Mouse (Mus musculus): Measurements from ENCODE around the gene Lrch3.
A peak's percentile ranks its signal among the peaks of the same experiment; 100 is the strongest.
"Not testable (repeated sequence)": the region's sequence is repeated elsewhere in the genome, so short reads cannot be mapped to it uniquely, and the experiment has no call there.

The Lrch3 gene

DNA sequence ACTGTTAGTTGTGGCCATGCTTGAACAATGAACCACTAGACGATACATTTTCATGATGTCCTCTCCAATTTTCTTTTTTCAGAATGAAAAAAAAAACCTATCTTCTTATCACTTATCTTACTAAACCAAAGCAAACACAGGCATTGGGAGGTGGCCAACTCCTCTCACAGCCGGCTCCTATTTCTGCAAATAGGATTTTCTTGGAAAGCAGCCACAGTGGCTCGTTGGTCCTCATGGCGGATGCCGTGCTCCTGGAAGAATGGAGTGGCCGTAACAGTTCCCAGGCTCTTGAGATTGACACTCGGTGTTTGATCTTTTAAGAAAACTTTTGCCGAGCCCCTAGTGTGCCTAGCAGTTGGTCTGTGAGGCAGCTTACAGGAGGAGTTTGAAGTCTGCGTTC lies 91.3 kb downstream of the Lrch3 start:
- DNase-seq = peak; percentile 21

DNA sequence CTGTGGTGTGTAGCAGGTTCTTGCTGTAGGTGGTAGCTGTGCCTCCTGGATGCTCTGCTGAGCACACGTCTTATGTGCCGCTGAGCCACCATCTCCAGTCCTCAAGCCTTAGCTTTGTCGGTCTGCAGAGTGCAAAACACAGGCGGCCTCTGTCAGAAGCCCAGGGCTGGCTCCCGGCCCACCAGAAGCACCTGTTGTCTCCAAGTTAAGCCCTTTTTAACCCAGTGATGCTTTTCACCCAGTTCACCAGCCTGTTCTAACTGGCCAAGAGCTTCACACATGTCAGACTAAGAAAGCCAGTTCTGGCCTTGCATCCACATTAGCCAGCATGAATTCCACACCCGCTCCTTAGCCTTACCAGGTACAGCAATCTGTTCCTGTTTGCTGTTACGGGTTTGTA lies 93.0 kb downstream of the Lrch3 start:
- DNase-seq = no peak

DNA sequence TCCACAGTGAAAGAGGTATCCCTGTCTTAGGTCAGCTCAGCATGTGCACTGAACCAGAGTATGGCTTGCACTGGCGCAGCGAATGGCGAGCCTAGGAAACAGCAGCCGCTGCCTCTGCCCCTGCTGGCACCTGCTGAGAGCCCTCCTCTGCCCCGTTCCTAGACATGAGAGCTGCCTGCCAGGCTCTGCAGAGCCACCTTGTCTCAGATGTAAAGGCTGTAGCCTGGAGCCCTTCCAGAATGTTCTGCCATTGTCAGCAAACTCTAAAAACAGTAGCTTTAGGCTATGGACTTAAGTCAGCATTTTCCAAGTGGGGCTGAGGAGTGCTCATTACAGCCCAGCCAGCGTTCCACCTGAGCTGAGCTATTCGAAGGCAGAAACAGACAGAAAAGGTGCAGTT lies 93.5 kb downstream of the Lrch3 start:
- DNase-seq = peak; percentile 69

DNA sequence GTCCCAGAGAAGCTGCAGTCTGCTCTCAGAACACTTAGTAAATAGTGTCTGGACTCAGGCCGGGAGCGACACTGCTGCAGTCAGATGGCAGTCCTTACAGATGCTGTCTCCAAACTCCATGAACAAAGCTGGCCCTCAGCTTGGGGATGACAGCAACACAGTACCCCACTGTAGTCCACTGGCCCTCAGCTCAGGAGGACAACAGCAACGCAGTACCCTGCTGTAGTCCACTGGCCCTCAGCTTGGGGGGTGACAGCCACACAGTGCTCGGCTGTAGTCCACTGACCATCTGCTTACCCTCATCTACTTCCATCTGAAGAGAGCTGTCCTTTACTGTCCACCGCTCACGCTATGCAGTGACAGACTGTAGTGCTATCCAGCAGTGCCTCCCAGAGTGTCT lies 96.3 kb downstream of the Lrch3 start:
- DNase-seq = no peak

DNA sequence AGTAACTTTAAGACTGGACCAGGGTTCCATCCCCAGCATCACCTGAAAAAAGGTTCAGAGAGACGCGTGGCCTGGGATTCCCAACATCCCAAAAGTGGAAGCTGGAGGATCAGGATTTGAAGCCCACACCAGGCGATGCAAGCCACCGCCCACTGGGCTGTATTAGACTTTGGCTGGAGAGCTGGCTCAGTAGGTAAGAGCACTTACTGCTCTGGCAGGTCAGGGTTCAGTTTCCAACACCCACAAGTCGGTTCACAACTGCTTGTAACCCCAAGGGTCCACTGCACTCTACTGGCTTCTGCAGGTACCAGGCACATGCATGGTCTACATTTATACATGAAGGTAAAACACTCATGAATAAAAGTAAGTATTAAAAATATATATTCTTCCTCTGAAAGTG lies 99.9 kb downstream of the Lrch3 start:
- peak; percentile 24 for DNase-seq

DNA sequence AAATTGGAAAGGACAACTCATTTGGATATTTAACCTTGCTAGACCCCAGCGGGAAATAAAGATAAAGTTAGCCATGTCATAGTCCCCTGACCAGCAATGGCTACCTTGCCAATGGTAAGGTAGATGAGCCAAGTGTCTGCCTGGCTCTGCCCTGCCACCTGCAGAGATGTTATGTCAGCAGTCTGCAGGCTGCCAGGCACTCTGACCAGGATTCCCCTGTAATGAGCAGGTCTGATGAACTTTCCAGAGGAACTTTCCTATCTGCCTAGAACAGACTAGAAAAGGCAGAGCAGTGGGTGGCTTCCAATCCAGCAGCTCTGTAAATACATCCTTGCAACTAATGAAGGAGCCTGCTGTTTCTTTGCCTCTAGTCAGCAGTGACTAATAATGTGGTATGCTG lies 101.0 kb downstream of the Lrch3 start:
- DNase-seq = peak; percentile 32

DNA sequence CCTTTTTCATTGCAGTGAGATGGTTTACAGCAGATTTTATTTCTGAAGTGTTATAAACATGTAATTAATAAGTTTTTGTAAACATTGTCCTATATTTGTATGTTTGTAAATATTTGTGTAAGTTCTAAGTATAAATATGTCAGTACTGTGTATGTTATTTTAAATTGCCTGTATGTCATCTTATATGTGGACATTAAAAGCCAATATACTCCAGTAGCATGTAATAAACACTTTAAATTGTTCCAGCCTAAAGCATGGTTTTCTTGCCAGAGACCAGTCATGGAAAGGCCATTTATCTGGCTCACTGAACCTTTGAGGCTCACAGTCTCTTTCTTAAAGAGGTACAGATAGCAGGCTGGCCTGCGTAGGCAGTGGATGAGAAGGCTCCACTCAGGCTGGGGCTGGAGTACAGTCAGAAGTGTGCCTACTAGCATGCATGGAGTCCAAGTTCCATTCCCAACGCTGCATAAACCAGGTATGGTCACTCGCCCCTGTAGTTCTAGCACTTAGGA lies 101.6 kb downstream of the Lrch3 start:
- no peak for DNase-seq

DNA sequence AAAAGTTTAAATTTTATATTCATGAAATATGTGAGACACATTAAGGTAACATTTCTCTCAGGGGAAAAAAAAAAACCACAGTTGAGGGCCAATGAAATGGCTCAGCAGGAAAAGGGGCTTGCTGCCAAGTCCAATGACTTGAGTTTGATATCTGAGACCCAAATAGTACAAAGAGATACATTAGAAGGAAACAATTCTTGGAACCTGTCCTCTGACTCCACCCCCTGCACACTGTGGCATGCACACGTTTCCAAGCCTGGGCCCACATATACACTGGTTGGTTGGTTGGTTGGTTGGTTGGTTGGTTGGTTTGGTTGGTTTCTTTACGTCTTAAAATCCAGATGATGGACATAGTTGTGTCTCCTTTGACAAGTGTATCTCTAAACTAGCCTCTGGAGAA lies 102.1 kb downstream of the Lrch3 start:
- no peak for DNase-seq

DNA sequence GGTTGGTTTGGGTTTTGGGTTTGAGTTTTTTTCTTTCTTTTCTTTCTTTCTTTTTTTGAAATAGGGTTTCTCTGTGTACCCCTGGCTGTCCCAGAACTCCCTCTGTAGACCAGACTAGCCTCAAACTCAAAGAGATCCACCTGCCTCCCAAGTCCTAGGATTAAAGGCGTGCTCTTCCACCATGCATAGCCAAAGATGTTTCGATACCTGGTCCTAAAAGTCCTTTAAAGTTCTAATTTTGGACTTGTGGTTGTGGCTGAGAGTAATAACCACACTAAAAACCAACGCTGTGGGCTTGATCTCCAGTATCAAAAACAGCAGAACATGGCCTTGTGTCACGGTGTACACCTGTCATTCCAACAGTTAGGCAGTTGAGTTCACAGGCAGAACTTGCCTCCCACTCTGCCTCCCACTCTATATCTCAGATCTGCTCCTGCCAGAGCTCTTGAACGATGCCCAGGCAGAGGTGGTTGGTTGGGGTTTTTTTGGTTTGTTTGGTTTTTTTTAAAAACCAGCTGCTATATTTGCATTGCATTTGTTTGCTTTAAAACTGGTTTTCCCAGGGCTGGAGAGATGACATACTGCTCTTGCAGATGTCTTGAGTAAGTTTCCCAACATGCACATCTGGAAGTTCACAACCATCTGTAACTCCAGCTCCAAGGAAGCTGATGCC lies 103.9 kb downstream of the Lrch3 start:
- no peak for DNase-seq

DNA sequence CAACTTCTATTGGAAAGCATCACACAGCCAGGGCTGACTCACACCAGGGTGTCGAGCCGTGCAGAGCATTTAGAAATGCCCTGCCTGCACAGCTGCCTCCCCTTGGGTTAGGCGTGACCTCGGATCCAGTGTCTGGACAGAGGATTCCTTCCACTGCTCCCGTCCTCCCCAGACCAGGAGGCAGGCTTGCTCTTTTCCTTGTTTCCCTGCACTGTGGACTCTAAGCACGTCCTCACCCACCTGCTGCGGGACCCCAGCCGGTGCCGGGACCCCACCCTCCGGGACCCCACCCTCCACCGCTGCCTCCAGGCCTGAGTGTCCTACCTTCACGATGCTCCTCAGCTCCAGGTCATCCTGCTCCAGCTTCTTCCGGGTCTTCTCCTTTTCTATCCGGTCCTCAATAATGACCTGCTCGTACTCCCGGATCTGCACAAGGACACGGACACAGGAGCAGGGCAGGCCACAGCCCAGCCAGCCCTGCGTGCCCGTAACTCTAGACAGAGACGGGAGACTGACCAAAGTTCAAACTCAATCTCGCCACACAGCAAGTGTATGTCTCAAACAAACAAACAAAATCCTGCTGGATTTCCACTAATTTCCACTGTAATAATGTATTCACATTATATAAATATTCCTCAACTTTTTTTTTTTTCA lies 105.3 kb downstream of the Lrch3 start:
- DNase-seq = peak; percentile 67

DNA sequence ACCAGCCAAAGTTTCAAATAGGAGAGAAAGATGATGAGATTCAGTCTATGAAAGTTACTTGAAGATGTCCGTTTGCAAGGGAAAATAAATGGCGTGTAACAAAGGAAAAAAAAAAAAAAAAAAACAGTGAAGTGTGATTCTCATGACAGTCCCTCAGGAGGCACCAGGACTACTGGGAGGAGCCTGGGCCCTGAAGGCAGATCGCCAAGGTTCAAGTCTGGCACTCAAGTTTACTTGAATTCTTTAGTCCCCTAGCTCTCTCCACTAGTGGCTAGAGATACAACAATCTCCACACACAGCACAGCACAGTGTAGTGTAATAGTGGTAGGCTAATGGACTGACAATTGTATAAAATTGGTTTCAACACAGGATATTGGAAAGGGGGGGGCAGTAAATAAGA lies 107.5 kb downstream of the Lrch3 start:
- no peak for DNase-seq

DNA sequence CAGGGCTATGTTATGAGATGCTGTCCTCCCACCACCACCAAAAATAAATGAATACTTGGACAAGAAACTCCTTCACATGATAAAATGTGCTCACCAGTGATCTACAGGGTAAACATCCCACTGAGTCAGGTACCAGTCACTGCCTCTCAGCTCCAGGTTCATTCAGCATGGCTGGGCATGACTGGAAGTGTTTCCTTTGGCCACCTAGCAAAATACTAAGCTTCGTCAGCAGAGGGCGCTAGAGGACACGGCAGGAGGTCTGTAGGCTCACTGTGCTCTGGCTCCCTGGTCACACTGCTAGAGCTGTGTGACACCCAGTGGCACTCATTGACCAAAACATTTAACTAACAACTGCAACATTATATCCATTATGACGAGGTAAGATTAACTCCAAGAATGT lies 109.8 kb downstream of the Lrch3 start:
- DNase-seq = peak; percentile 90

DNA sequence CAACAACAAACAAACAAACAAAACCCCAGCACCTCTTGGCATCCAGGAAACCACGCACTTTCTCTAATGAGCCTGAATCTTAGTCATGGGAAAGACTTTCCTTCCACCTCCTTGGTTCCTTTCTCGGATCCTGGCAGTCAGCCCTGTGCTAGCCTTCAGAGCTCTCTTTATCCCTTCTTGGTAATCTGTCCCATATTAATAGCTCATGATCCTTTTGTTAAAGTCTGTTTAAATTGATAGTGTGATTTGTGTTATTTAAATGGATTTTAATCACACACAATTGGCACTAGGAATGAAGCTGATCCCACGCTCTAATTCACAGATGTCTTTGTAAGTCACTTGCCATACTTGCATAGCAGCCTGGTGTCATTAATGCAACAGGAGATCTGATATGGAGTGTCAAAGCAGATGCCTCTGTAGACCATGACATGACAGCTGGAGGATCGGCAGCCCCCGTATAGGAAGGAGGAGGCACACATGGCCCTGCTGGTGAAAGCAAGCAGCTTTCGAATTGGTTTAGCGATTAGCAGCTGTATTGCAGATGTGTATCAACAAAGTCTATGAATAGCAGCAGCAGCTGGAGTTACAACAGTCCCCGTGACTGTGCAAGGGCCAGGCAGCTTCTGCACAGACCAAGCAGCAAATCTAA lies 110.7 kb downstream of the Lrch3 start:
- no peak for DNase-seq

DNA sequence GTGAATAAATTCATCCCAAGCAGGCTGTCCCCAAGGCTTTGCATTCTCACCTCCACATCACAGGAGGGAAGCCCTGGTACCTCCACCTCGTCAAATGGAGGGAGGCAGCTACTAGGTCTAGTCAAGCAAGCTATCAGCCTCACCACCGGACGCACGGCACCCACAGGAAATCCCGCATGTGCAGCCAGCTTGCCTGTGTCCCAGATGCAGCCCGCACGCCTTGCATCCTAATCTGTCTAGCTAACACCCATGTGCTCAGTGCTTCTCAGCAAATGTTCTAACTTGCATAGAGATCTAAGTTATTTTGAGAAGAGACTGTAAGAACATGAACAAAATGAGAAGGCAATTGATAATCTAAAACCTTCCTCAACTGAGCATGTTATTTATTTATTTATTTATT lies 112.5 kb downstream of the Lrch3 start:
- no peak for DNase-seq

DNA sequence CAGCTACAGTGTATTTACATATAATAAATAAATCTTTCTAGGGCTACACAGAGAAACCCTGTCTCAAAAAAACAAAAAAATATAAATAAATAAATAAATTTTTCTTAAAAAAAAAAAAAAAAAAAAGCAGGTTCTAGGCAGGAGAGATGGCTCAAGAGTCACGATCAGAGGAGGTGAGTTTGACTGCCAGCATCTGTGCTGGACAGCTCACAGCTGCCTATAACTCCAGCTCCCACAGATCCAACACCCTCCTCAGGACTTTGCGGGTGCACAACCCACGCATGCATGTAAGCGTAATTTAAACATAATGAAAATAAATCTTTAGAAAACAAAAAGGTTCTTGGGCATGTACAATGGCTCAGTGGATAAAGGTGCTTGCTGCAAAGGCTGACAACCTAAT lies 122.1 kb downstream of the Lrch3 start:
- DNase-seq = no peak

DNA sequence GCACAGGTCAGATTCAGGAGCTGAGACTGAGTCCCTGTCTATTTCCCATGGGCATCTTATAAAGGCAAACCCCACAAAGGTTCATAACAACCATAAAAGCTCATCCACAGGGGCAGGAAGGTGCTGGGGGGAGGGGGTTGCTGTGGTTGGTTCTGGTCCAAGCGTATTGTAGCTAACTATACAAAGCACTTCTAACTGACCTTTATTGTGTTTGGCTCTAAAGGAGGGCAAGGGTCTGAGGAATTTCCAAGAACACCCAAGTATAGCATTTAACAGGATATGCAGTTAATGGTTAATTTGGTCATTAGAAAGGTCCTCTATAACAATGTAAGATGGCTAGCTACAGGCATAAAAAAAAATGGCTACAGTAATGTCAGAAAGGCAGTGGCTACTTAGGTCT lies 128.8 kb downstream of the Lrch3 start:
- no peak for DNase-seq

DNA sequence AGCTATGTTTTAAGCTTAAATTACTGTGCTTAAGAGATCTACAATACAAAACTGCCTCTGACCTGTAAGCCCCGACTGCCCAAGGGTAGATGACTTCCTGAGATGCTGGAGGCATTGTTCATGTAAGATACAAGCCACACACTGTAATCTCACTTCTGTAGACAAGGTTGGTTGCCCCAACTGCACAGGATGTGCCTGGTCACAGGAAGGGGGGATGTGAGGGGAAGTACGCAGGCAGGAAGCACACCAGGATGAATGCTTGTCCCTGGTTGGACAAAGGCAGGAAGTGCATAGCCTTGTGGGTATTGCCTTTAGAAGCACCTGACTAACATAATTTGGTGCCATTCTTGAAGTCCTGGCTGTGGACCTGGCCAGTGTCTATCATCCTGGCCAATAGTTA lies 129.4 kb downstream of the Lrch3 start:
- no peak for DNase-seq

DNA sequence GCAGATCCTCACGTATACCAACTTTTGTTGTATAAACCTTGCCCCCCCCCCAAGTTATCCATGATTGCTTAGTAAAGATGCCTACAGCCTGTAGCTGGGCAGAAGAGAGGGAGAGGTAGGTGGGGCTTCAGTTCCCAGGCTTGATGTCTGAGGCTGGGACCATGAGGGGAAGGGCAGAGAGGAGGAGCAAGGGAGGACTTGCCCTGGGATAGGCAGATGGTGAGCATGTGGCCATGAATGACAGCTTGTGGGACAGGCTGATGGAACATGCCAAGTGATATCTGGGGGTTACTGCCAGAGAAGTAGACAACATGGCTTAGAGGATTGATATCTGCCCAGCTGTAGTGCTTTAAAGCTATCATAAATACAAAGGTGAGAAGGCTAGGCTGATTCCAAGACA lies 134.1 kb downstream of the Lrch3 start:
- DNase-seq = no peak

DNA sequence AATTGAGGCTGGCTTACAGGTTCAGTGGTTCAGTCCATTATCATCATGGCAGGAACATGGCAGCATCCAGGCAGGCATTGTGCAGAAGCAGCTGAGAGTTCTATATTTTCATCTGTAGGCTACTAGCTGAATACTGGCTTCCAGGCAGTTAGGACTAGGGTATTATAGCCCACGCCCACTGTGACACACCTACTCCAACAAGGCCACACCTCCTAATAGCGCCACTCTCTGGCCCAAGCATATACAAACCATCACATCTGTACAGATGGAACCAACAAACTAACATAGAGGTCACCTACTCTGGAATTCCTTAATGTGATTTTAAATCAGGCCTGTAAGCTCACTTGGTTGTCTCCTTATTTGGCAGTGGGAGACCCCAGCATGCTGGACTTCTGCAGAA lies 134.8 kb downstream of the Lrch3 start:
- DNase-seq = no peak

DNA sequence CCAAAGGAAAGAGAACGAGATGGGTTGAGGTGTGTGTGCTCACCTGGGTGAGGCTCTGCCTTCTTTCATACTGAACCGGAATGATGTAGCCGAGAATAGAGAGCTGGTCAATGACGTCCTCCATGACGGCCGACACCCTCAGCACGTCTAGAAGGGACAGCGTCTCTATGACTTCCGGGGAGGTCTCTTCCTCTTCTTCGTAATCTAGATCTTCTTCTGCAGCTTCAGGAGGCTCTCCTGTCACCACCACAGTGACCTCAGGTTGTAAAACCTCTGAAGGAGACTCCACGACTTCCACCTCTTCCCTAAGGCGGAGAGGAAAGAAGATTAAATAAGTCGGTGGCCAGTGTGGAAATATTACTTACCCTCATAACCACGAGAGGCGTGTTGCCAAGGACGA lies 135.9 kb downstream of the Lrch3 start:
- no peak for DNase-seq

DNA sequence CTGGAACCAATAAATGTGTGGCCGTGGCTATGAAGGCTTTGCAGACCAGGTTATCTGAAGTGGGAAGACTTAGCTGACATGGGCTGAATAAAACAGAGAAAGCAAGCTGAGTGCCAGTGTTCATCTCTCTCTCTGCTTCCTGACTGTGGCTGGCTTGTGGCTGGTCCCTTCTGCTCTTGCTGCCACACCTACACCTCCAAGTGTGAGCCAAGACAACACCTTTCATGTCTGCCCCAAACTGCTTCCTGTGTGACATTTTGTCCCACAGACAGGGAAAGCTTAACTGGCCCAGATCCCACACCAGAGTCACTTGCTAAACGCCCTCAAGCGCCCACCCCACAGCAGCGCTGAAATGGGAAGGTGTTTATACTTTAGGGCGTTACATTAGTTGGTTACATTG lies 139.2 kb downstream of the Lrch3 start:
- DNase-seq = no peak

DNA sequence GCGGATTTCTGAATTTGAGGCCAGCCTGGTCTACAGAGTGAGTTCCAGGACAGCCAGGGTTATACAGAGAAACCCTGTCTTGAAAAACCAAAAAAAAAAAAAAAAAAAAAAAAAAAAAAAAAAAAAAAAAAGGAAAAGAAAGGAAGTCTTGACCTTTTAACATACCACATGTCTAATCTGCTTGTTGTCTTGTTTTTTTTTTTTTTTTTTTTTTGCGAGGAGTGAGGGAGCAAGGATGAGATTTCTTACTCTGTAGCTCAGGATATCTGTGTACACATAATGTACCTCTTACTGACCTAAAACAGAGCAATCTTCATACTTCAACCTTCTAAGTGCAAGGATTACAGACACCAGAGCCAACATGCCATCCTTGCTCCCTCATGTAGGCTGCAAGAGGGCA lies 141.0 kb downstream of the Lrch3 start:
- not testable (repeated sequence) for DNase-seq

DNA sequence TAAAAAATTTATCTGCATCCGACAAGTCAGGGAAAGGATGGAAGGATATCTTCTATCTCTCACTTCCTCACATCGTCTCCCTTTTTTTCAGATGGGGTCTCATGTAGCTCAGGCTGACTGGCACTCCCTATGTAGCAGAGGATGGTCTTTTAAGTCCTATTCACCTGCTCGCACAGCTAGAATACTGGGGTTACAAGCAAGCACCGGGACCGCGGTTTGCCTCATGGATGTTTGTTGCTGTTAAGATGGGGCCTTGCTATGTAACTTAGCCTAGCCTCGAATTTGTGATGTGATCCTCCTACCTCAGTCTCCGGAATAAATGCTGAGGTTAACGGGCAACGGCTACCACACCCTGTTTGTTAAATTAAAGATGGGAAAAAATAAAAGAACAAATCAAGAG lies 141.8 kb downstream of the Lrch3 start:
- DNase-seq = peak; percentile 28

DNA sequence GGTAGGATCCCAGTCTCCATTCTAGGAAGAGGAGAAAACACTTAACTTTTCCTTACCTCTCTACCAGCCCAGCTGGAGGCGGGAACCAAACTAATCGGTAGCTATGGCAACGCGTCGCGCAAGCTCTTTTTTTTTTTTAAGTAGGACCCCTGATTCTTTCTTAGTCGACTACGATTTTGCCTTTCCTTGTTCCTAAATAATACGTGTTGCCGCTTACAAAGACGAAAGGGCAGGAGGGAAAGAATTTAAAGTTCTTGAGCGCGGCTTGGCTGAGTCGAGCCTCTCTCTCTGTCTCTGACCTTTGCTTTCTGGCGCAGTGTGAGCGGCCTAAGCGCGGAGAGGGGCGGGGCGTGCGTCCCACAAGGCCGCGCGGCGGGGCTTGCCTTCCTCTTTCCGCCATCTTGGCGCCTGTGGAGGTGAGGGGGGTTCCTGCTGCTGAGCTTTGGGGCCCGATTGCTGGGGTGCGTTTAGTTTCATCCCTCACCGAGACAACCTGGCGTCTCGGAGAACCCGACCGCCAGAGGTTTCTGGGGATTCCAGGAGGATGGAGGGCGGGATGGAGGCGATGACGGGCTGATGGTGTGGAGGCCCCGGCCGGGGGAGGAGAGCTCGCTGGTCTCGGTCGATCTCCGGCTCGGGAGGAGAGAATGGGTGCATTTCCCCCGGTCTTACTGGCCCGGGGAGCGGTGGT lies 142.3 kb downstream of the Lrch3 start, which contains the start of the genes Iqcg and Rpl35a:
Gene Iqcg, minus strand, starts transcription at position 124 of the 691 bp plus-strand sequence.
Gene Rpl35a, plus strand, starts transcription at position 359 of the 691 bp plus-strand sequence.
- peak; percentile 93 for DNase-seq

All from kidney, postnatal 14 days (tissue).